Mouse (Mus musculus): ENCODE data around the gene Serpinb9b. TPM values are rescaled to one million over a fixed set of nuclear protein-coding genes. Genes with fewer than 3 reads are reported as not detected.

The Serpinb9b gene
- 0.28 and 0.29 TPM in 2 replicates for polyA plus RNA-seq (2014; fragmentation: Nextera tagmentation; extraction: Ambion mirVana)

GRCm38 (mm10) chr13:33027244-33027643 lies at the start of gene Serpinb9b:
Gene Serpinb9b (plus strand): TSS chr13:33027416.
- ATAC-seq (ENCODE audit: low read depth), result no peak
- Histone ChIP-seq H3K27me3 (ENCODE audit: control insufficient read depth, insufficient read depth, low read length) (no peaks in the 10 kb centered on the region), H3K9ac (replicated peaks; ENCODE audit: low read depth, low read length) (no peak within 1 kb of the TSS), H3K27ac (ENCODE audit: low read depth, low read length) (no peak within 1 kb of the TSS), H3K36me3 (ENCODE audit: control insufficient read depth, insufficient read depth, low read length) (no peaks in the 10 kb centered on the region), H3K4me2 (ENCODE audit: low read depth, low read length) (no peak within 1 kb of the TSS), H3K4me1 (ENCODE audit: control insufficient read depth, insufficient read depth, low read length) (no peaks in the 10 kb centered on the region), H3K4me3 (ENCODE audit: low read depth, low read length) (no peak within 1 kb of the TSS), H3K9me3 (ENCODE audit: control insufficient read depth, low read length) (no peaks in the 10 kb centered on the region)
- 89% methylated on average over 2 of the region's 2 CpGs for WGBS

- H3K4me2 ChIP-seq (ENCODE audit: low read depth, low read length), result no peak overlapping the region
- H3K4me3 ChIP-seq (ENCODE audit: low read depth, low read length), result no peak overlapping the region
- WGBS, result 79% methylated on average over 4 of the region's 4 CpGs
- H3K27me3 ChIP-seq (ENCODE audit: control insufficient read depth, insufficient read depth, low read length), result no peaks in the 10 kb centered on the region
- no peaks in the 10 kb centered on the region for H3K36me3 ChIP-seq (ENCODE audit: control insufficient read depth, insufficient read depth, low read length)
- H3K4me1 ChIP-seq (ENCODE audit: control insufficient read depth, insufficient read depth, low read length), result no peaks in the 10 kb centered on the region
- no peak overlapping the region for H3K27ac ChIP-seq (ENCODE audit: low read depth, low read length)
- no peaks in the 10 kb centered on the region for H3K9me3 ChIP-seq (ENCODE audit: control insufficient read depth, low read length)
- H3K9ac ChIP-seq (replicated peaks; ENCODE audit: low read depth, low read length), result no peak overlapping the region
- ATAC-seq (ENCODE audit: low read depth), result no peak
Observed at GRCm38 (mm10) chr13:32982556-32983042, 44.6 kb upstream of the Serpinb9b start.

GRCm38 (mm10) chr13:32986256-32986655 lies 41.0 kb upstream of the Serpinb9b start:
- no peak overlapping the region for H3K4me2 ChIP-seq (ENCODE audit: low read depth, low read length)
- no peaks in the 10 kb centered on the region for H3K4me1 ChIP-seq (ENCODE audit: control insufficient read depth, insufficient read depth, low read length)
- H3K4me3 ChIP-seq (ENCODE audit: low read depth, low read length), result no peak overlapping the region
- ATAC-seq (ENCODE audit: low read depth), result no peak
- no peaks in the 10 kb centered on the region for H3K9me3 ChIP-seq (ENCODE audit: control insufficient read depth, low read length)
- H3K9ac ChIP-seq (replicated peaks; ENCODE audit: low read depth, low read length), result no peak overlapping the region
- H3K27ac ChIP-seq (ENCODE audit: low read depth, low read length), result no peak overlapping the region
- H3K36me3 ChIP-seq (ENCODE audit: control insufficient read depth, insufficient read depth, low read length), result no peaks in the 10 kb centered on the region
- no peaks in the 10 kb centered on the region for H3K27me3 ChIP-seq (ENCODE audit: control insufficient read depth, insufficient read depth, low read length)

- no peak for ATAC-seq (ENCODE audit: low read depth)
- H3K4me1 ChIP-seq (ENCODE audit: control insufficient read depth, insufficient read depth, low read length), result no peaks in the 10 kb centered on the region
- 71% methylated on average over 10 of the region's 10 CpGs for WGBS
- no peak overlapping the region for H3K27ac ChIP-seq (ENCODE audit: low read depth, low read length)
- H3K9ac ChIP-seq (replicated peaks; ENCODE audit: low read depth, low read length), result no peak overlapping the region
- H3K4me3 ChIP-seq (ENCODE audit: low read depth, low read length), result no peak overlapping the region
- no peaks in the 10 kb centered on the region for H3K9me3 ChIP-seq (ENCODE audit: control insufficient read depth, low read length)
- H3K4me2 ChIP-seq (ENCODE audit: low read depth, low read length), result no peak overlapping the region
- no peaks in the 10 kb centered on the region for H3K27me3 ChIP-seq (ENCODE audit: control insufficient read depth, insufficient read depth, low read length)
- H3K36me3 ChIP-seq (ENCODE audit: control insufficient read depth, insufficient read depth, low read length), result no peaks in the 10 kb centered on the region
Observed at GRCm38 (mm10) chr13:32993152-32993893, 33.9 kb upstream of the Serpinb9b start.

- Histone ChIP-seq H3K36me3 (ENCODE audit: control insufficient read depth, insufficient read depth, low read length) (no peaks in the 10 kb centered on the region), H3K27ac (ENCODE audit: low read depth, low read length) (no peak overlapping the region), H3K4me3 (ENCODE audit: low read depth, low read length) (no peak overlapping the region), H3K4me2 (ENCODE audit: low read depth, low read length) (no peak overlapping the region), H3K9me3 (ENCODE audit: control insufficient read depth, low read length) (no peaks in the 10 kb centered on the region), H3K9ac (replicated peaks; ENCODE audit: low read depth, low read length) (no peak overlapping the region), H3K4me1 (ENCODE audit: control insufficient read depth, insufficient read depth, low read length) (no peaks in the 10 kb centered on the region), H3K27me3 (ENCODE audit: control insufficient read depth, insufficient read depth, low read length) (no peaks in the 10 kb centered on the region)
- WGBS, result 53% methylated on average over 2 of the region's 2 CpGs
- ATAC-seq (ENCODE audit: low read depth), result no peak
Observed at GRCm38 (mm10) chr13:32993894-32994242, 33.3 kb upstream of the Serpinb9b start.

- Histone ChIP-seq H3K9me3 (ENCODE audit: control insufficient read depth, low read length) (no peaks in the 10 kb centered on the region), H3K4me2 (ENCODE audit: low read depth, low read length) (no peak overlapping the region), H3K4me1 (ENCODE audit: control insufficient read depth, insufficient read depth, low read length) (no peaks in the 10 kb centered on the region), H3K4me3 (ENCODE audit: low read depth, low read length) (no peak overlapping the region), H3K36me3 (ENCODE audit: control insufficient read depth, insufficient read depth, low read length) (no peaks in the 10 kb centered on the region), H3K27me3 (ENCODE audit: control insufficient read depth, insufficient read depth, low read length) (no peaks in the 10 kb centered on the region), H3K9ac (replicated peaks; ENCODE audit: low read depth, low read length) (no peak overlapping the region), H3K27ac (ENCODE audit: low read depth, low read length) (no peak overlapping the region)
- ATAC-seq (ENCODE audit: low read depth), result no peak
- WGBS, result 85% methylated on average over 4 of the region's 4 CpGs
Observed at GRCm38 (mm10) chr13:32995051-32995450, 32.2 kb upstream of the Serpinb9b start.

GRCm38 (mm10) chr13:33001341-33001740 lies 25.9 kb upstream of the Serpinb9b start:
- Histone ChIP-seq H3K36me3 (ENCODE audit: control insufficient read depth, insufficient read depth, low read length) (no peaks in the 10 kb centered on the region), H3K4me2 (ENCODE audit: low read depth, low read length) (no peak overlapping the region), H3K4me1 (ENCODE audit: control insufficient read depth, insufficient read depth, low read length) (0 out of 2 replicates have a peak, but pooled peaks cover 3% of the 10 kb centered on the region), H3K4me3 (ENCODE audit: low read depth, low read length) (no peak overlapping the region), H3K9me3 (ENCODE audit: control insufficient read depth, low read length) (no peaks in the 10 kb centered on the region), H3K9ac (replicated peaks; ENCODE audit: low read depth, low read length) (no peak overlapping the region), H3K27me3 (ENCODE audit: control insufficient read depth, insufficient read depth, low read length) (no peaks in the 10 kb centered on the region), H3K27ac (ENCODE audit: low read depth, low read length) (no peak overlapping the region)
- ATAC-seq (ENCODE audit: low read depth), result no peak
- 93% methylated on average over 5 of the region's 5 CpGs for WGBS

- H3K4me2 ChIP-seq (ENCODE audit: low read depth, low read length), result peak within 1 kb of the TSS; percentile 43; the same call in 1 of the 2 replicates
- no peak within 1 kb of the TSS for H3K27ac ChIP-seq (ENCODE audit: low read depth, low read length)
- no peaks in the 10 kb centered on the region for H3K9me3 ChIP-seq (ENCODE audit: control insufficient read depth, low read length)
- ATAC-seq (ENCODE audit: low read depth), result no peak
- H3K36me3 ChIP-seq (ENCODE audit: control insufficient read depth, insufficient read depth, low read length), result no peaks in the 10 kb centered on the region
- H3K4me3 ChIP-seq (ENCODE audit: low read depth, low read length), result peak within 1 kb of the TSS; percentile 16; the same call in 1 of the 2 replicates
- no peaks in the 10 kb centered on the region for H3K27me3 ChIP-seq (ENCODE audit: control insufficient read depth, insufficient read depth, low read length)
- H3K4me1 ChIP-seq (ENCODE audit: control insufficient read depth, insufficient read depth, low read length), result 0 out of 2 replicates have a peak, but pooled peaks cover 3% of the 10 kb centered on the region
- no peak within 1 kb of the TSS for H3K9ac ChIP-seq (replicated peaks; ENCODE audit: low read depth, low read length)
- 82% methylated on average over 3 of the region's 3 CpGs for WGBS
Observed at GRCm38 (mm10) chr13:33002950-33003349, 24.3 kb upstream of the Serpinb9b start, which contains the start of gene Serpinb9. Gene Serpinb9 (plus strand): TSS chr13:33003250.

Measured in neural tube, embryonic 14.5 days (tissue).